Mouse (Mus musculus): Measurements from ENCODE around the gene Ccdc14.

- TF ChIP-seq CTCF (IDR thresholded peaks at IDR 0.05) (no peak), EP300 (IDR thresholded peaks at IDR 0.05) (no peak)
Measured at GRCm38 (mm10) chr16:34658388-34658787, 32.0 kb upstream of the Ccdc14 start.

Measured in lung, postnatal 0 days (tissue).